Mouse (Mus musculus): ENCODE measurements around the gene Kif24. TPM values are rescaled to one million over a fixed set of nuclear protein-coding genes. Genes with fewer than 3 reads are reported as not detected.

The Kif24 gene
- polyA plus RNA-seq, 1 experiment from 2014 or later = 8.6 TPM

DNA sequence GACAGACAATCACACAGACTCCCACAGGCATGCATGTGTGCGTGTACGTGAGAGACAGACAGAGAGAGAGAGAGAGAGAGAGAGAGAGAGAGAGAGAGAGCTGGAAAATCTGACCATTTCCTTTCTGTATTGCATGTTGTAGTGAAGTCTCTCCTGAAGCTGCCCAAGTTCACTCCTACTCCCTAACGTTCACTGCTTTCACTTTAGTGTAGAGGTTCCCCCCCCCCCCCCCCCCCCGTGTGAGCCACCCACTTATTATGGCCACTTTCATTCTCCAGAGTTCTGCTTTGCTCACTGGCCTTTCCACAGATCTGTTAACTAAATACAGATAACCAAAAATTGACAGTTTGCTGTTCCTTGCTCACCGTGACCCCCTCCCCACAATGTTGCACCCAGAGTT is 116.8 kb downstream of the Kif24 start:
- DNase-seq = no peak
- Histone ChIP-seq H3K9me3 (ENCODE audit: low read depth, low read length) (no peaks in the 10 kb centered on the region), H3K9ac (no peak overlapping the region), H3K36me3 (ENCODE audit: insufficient read depth) (peaks cover 3% of the 10 kb centered on the region; the same call in 1 of the 2 replicates), H3K27me3 (ENCODE audit: insufficient read depth, low read length) (no peaks in the 10 kb centered on the region), H3K27ac (ENCODE audit: low read depth) (peak overlapping the region; percentile 14; the same call in 1 of the 2 replicates), H3K4me2 (peak overlapping the region; percentile 53), H3K4me1 (ENCODE audit: insufficient read depth) (peaks cover 3% of the 10 kb centered on the region; the same call in 1 of the 2 replicates), H3K4me3 (ENCODE audit: low read depth, low read length) (0 out of 2 replicates have a peak overlapping the region, but pooled peaks have one; percentile 70)
- ATAC-seq (ENCODE audit: insufficient read depth) = no peak
- TF ChIP-seq CTCF (IDR thresholded peaks at IDR 0.05; ENCODE audit: low read depth) = no peak
- 42% methylated on average over 4 of the region's 5 CpGs for WGBS

DNA sequence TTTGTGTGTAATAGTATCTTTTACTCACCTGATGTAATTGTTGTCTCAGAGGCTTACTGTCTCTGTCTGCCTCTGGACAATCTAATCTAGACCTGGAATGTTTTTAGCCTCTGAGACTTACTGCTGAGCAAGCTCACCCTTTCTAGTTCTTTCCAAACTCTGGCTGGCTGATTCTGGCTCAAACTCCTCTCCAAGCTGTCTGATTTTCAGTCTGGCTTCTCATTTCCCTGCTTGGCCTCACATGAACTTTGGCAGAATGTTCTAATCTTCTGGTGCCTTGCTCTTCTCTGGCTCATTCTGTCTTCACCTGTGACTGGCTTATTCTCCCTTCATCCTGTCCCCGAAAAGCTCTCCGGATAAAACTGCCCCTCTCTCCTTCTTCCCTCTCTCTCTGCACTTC is 118.7 kb downstream of the Kif24 start:
- no peak overlapping the region for H3K9ac ChIP-seq

DNA sequence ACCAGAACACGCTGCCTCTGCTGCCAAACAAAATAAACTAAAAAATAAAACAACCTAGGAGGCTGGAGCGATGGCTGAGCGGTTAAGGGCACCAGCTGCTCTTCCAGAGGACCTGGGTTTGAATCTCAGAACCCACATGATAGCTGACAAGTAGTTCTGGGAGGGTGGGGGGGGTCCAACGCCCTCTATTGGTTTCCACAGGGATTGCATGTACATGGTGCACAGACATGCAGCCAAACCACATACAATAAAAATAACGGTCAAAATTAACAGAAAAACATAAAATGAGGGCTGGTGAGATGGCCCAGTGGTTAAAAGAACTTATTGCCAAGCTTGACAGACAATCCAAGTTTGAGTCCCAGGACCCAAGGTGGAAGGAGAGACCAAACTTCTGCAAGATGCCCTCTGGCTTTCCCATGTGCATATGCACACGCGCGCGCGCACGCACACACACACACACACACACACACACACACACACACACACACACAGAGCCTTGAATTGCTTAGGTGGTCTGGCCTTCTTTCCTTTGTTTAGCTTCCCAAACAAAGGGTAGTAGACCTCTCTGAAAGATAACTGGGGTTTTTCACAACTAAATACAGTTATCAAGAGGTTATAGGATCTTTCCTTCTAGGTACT is 123.7 kb downstream of the Kif24 start:
- Histone ChIP-seq H3K4me3 (ENCODE audit: low read depth, low read length) (no peak overlapping the region), H3K27ac (ENCODE audit: low read depth) (no peak overlapping the region), H3K9me3 (ENCODE audit: low read depth, low read length) (no peaks in the 10 kb centered on the region), H3K4me1 (ENCODE audit: insufficient read depth) (no peaks in the 10 kb centered on the region), H3K9ac (no peak overlapping the region), H3K27me3 (ENCODE audit: insufficient read depth, low read length) (no peaks in the 10 kb centered on the region), H3K4me2 (no peak overlapping the region), H3K36me3 (ENCODE audit: insufficient read depth) (no peaks in the 10 kb centered on the region)
- DNase-seq (no peak), ATAC-seq (ENCODE audit: insufficient read depth) (no peak)
- 74% methylated on average over 11 of the region's 11 CpGs for WGBS
- no peak for TF ChIP-seq CTCF (IDR thresholded peaks at IDR 0.05; ENCODE audit: low read depth)

More for the DNA sequence above, 118.7 kb downstream of the Kif24 start:
- Histone ChIP-seq H3K4me1 (ENCODE audit: insufficient read depth) (peaks cover 3% of the 10 kb centered on the region; the same call in 1 of the 2 replicates), H3K9me3 (ENCODE audit: low read depth, low read length) (no peaks in the 10 kb centered on the region), H3K36me3 (ENCODE audit: insufficient read depth) (no peaks in the 10 kb centered on the region), H3K27me3 (ENCODE audit: insufficient read depth, low read length) (no peaks in the 10 kb centered on the region), H3K4me3 (ENCODE audit: low read depth, low read length) (no peak overlapping the region), H3K4me2 (no peak overlapping the region), H3K27ac (ENCODE audit: low read depth) (no peak overlapping the region)
- DNase-seq = no peak
- no peak for TF ChIP-seq CTCF (IDR thresholded peaks at IDR 0.05; ENCODE audit: low read depth)
- 56% methylated on average over 2 of the region's 2 CpGs for WGBS
- no peak for ATAC-seq (ENCODE audit: insufficient read depth)

Other genes starting within 250 kb of the Kif24 start
- 60.8 and 72.0 TPM in 2 replicates for gene Ubap2, start 189.7 kb downstream of the Kif24 start, polyA plus RNA-seq (2014; fragmentation: Nextera tagmentation; extraction: Ambion mirVana)
- gene Dcaf12, start 150.0 kb downstream of the Kif24 start, polyA plus RNA-seq (2014; fragmentation: Nextera tagmentation; extraction: Ambion mirVana) = 47.1 and 53.5 TPM in 2 replicates
- gene Ubap1, start 115.9 kb downstream of the Kif24 start, polyA plus RNA-seq (2014; fragmentation: Nextera tagmentation; extraction: Ambion mirVana) = 47.7 and 53.8 TPM in 2 replicates
- gene Nudt2, start 264 bp upstream of the Kif24 start, polyA plus RNA-seq (2014; fragmentation: Nextera tagmentation; extraction: Ambion mirVana) = 55.1 and 59.7 TPM in 2 replicates
- 3.3 and 3.6 TPM in 2 replicates for gene AI464131, start 38.2 kb upstream of the Kif24 start, polyA plus RNA-seq (2014; fragmentation: Nextera tagmentation; extraction: Ambion mirVana)
- 0.46 and 0.92 TPM in 2 replicates for gene 1110017D15Rik, start 52.4 kb upstream of the Kif24 start, polyA plus RNA-seq (2014; fragmentation: Nextera tagmentation; extraction: Ambion mirVana)
- gene Fam219a, start 104.7 kb upstream of the Kif24 start, polyA plus RNA-seq (2014; fragmentation: Nextera tagmentation; extraction: Ambion mirVana) = 2.0 and 3.3 TPM in 2 replicates
- 2.7 and 3.1 TPM in 2 replicates for gene Dnaic1, start 104.9 kb upstream of the Kif24 start, polyA plus RNA-seq (2014; fragmentation: Nextera tagmentation; extraction: Ambion mirVana)
- 11.5 and 15.4 TPM in 2 replicates for gene Enho, start 175.4 kb upstream of the Kif24 start, polyA plus RNA-seq (2014; fragmentation: Nextera tagmentation; extraction: Ambion mirVana)
- gene Cntfr, start 232.2 kb upstream of the Kif24 start, polyA plus RNA-seq (2014; fragmentation: Nextera tagmentation; extraction: Ambion mirVana) = 8.2 and 9.6 TPM in 2 replicates
- gene Il11ra1, start 235.1 kb upstream of the Kif24 start, polyA plus RNA-seq (2014; fragmentation: Nextera tagmentation; extraction: Ambion mirVana) = 111 and 129 TPM in 2 replicates
- 87.1 and 90.3 TPM in 2 replicates for gene Rpp25l, start 248.6 kb upstream of the Kif24 start, polyA plus RNA-seq (2014; fragmentation: Nextera tagmentation; extraction: Ambion mirVana)